Mouse (Mus musculus) megakaryocyte, embryonic 14.5 days (primary cell): ENCODE measurements around the gene Efcab14. TPM values are rescaled to one million over a fixed set of nuclear protein-coding genes. Genes with fewer than 3 reads are reported as not detected.

Experiments
- H3K27me3 ChIP-seq: replicated peaks from 2 replicates; pipeline ENCODE3; 2012; ENCODE audit warnings: inconsistent platforms
- H3K36me3 ChIP-seq: replicated peaks from 2 replicates; pipeline ENCODE3; 2012; ENCODE audit warnings: low read length, inconsistent platforms, mixed read lengths
- H3K4me1 ChIP-seq: 2 replicates; pipeline ENCODE4 v1.6.1; 2012; ENCODE audit warnings: inconsistent platforms
- H3K4me3 ChIP-seq: replicated peaks from 2 replicates; pipeline ENCODE3; 2012; ENCODE audit warnings: moderate library complexity, mild to moderate bottlenecking, inconsistent platforms
- H3K9me3 ChIP-seq: 2 replicates; pipeline ENCODE4 v1.6.1; 2012; ENCODE audit warnings: inconsistent platforms
- FLI1 ChIP-seq: IDR thresholded peaks from 2 replicates; pipeline ENCODE4 v1.6.1; 2012; ENCODE audit warnings: low read length, inconsistent platforms, mixed read lengths
- GATA1 ChIP-seq: IDR thresholded peaks from 3 replicates; pipeline ENCODE4 v1.6.1; 2012; ENCODE audit warnings: mixed read lengths, low read length, inconsistent platforms, borderline replicate concordance
- polyA plus RNA-seq: library from polyadenylated mRNA; stranded (reverse); fragments of >175 nt; gene quantifications from 2 replicates; pipeline ENCODE4 v1.2.3, GENCODE M21; 2012; ENCODE audit warnings: low replicate concordance; ENCODE audit not compliant: insufficient read depth

Gene Efcab14
- polyA plus RNA-seq, 1 experiment, result 4.7 TPM

DNA sequence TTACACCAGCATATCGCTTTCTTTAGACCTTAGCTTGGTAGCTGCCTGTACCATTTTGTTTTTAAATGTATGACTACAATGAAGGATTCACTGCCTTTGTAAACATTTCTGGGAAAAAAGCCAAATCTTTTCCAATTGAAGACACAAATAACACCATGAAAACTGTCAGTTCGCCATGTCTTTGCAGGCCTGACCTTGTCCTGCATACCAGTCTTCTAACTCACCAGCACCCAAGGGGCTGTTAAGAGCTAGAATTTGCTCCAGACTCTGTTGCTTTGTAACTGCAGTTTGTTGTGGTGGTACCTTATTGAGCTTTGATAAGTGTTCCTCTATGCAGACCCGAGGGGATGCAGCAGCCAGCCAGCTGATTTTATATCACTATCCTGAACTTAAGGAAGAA lies 62.4 kb downstream of the Efcab14 start:
- TF ChIP-seq GATA1 (no peak), FLI1 (no peak)
- Histone ChIP-seq H3K27me3 (no peaks in the 10 kb centered on the region), H3K36me3 (peaks cover 85% of the 10 kb centered on the region), H3K4me1 (peaks cover 19% of the 10 kb centered on the region), H3K4me3 (no peak overlapping the region), H3K9me3 (no peaks in the 10 kb centered on the region)

DNA sequence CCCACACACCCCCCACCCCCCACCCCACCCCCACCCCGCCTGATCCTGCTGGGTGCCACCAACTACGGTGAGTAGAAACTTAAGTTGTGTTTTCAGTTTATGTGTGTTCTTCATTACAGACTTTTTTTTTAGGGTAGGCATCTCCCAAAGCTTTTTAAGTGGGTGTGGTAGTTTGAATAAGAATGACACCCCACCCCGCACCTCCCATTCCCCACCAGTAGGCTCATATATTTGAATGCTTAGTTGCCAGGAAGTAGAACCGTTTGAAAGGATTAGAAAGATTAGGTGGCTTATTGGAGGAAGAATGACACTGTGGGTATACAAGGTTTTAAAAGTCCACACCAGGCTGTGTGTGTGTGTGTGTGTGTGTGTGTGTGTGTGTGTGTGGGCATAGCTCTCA lies 74.8 kb downstream of the Efcab14 start:
- Histone ChIP-seq H3K4me1 (peaks cover 17% of the 10 kb centered on the region), H3K36me3 (peaks cover 64% of the 10 kb centered on the region), H3K4me3 (no peak overlapping the region), H3K9me3 (no peaks in the 10 kb centered on the region), H3K27me3 (no peaks in the 10 kb centered on the region)
- TF ChIP-seq GATA1, result no peak

DNA sequence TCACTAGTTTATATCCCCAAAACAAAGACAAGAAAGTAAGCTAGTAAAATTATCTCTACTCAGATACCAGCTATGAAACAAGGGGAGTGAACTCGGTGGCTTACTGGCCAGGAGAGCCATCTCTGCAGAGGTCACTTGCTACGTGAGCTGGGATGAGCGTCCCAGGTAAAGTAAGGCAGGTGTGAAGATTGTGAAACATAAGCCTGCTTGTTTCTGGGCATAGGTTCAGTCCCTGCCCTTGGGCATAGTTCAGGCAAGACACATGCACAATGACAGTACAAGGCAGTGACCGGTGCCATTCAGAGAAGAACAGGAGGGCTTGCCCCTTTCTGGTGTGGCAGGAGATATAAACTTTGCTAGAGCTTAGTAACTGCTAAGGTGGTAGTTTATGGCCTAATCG lies 78.1 kb downstream of the Efcab14 start:
- Histone ChIP-seq H3K4me1 (peaks cover 41% of the 10 kb centered on the region), H3K27me3 (no peaks in the 10 kb centered on the region), H3K9me3 (no peaks in the 10 kb centered on the region), H3K4me3 (no peak overlapping the region), H3K36me3 (peaks cover 86% of the 10 kb centered on the region)
- TF ChIP-seq FLI1 (no peak), GATA1 (no peak)

DNA sequence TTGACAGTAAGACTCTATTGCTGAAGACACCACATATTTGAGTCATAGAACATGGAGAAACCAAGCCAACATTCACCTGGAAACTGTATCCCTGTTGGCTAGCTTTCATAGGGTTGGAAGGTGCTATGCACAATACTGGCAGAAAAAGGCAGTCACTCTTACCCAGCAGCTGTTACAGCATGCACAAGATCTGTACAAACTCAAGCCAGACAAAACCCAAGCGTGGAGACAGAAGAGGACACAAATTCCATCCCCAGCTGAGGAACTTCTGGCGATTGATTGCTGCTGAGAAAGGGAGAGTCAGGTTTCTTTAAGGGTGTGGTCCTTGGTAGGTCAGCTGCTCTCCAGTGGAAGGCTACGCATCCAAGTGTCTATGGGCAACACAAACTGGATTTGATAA lies 82.7 kb downstream of the Efcab14 start:
- Histone ChIP-seq H3K4me1 (peaks cover 77% of the 10 kb centered on the region), H3K36me3 (peaks cover 74% of the 10 kb centered on the region), H3K27me3 (no peaks in the 10 kb centered on the region), H3K4me3 (no peak overlapping the region), H3K9me3 (no peaks in the 10 kb centered on the region)
- TF ChIP-seq FLI1 (no peak), GATA1 (no peak)

DNA sequence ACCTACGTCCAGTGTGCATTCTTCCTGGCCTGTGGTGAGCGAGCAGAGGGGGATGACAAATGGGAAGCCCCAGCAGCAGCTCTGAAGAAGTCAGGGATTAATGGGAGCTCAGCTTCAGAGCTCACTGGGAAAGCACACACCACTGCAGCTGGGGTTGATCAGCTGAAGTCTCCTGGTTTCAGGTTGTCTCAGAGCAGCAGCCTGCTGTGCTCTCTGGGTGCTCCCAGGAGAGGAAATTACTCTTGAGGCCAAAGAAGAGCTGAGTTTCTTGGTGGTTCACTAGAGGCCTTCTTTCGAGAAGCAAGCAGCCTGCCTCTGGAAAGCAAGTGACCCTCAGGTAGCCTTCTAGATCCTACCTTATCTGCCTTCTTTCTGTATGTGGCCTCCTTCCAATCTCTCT lies 83.4 kb downstream of the Efcab14 start:
- no peak for TF ChIP-seq FLI1
- no peak for TF ChIP-seq GATA1
- peaks cover 71% of the 10 kb centered on the region for H3K36me3 ChIP-seq
- H3K9me3 ChIP-seq, result no peaks in the 10 kb centered on the region
- H3K4me1 ChIP-seq, result peaks cover 80% of the 10 kb centered on the region
- no peaks in the 10 kb centered on the region for H3K27me3 ChIP-seq
- H3K4me3 ChIP-seq, result no peak overlapping the region

DNA sequence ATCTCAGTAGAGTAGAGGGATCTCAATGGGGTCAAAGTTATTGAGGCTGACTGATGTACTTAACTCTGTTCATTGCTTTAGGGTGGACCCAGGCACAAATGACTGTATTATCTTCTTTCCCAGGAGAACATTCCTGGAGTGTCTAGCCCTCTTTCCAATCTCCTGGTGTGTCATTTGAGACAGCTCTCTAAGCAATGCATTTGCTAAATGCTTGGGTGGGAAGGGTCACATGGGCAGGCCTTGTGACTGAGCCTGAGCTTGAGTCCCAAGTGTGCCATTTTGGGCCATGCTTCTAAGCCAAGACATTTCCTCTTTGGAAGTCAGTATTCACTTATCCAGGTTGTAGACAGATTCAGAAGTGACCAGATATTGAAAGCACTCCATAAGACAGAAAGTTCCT lies 83.9 kb downstream of the Efcab14 start:
- Histone ChIP-seq H3K4me1 (peaks cover 84% of the 10 kb centered on the region), H3K27me3 (no peaks in the 10 kb centered on the region), H3K36me3 (peaks cover 68% of the 10 kb centered on the region), H3K4me3 (peak overlapping the region; percentile 42), H3K9me3 (no peaks in the 10 kb centered on the region)
- TF ChIP-seq FLI1, result no peak
- TF ChIP-seq GATA1, result no peak

DNA sequence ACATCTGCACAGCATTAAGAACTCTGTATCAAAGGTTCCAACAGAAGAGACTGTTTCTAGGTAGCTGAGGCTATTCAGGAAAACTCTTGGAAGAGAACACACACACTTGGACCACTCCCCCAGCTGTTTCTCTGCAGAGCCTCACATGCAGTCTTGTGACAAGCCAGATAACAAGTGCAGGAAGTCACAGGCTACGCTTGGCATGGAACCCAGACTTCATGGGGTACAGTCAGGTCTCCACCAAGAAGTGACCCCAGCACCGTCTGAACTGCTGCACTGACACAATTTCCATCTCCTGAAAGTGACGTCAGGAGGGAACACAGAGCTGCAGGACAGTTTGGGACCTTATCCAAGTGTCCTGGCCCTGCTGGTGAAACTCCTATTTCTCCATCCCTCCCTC lies 84.4 kb downstream of the Efcab14 start:
- TF ChIP-seq FLI1 (no peak), GATA1 (no peak)
- H3K4me1 ChIP-seq, result peaks cover 89% of the 10 kb centered on the region
- H3K4me3 ChIP-seq, result peak overlapping the region; percentile 57
- no peaks in the 10 kb centered on the region for H3K9me3 ChIP-seq
- no peaks in the 10 kb centered on the region for H3K27me3 ChIP-seq
- H3K36me3 ChIP-seq, result peaks cover 66% of the 10 kb centered on the region

DNA sequence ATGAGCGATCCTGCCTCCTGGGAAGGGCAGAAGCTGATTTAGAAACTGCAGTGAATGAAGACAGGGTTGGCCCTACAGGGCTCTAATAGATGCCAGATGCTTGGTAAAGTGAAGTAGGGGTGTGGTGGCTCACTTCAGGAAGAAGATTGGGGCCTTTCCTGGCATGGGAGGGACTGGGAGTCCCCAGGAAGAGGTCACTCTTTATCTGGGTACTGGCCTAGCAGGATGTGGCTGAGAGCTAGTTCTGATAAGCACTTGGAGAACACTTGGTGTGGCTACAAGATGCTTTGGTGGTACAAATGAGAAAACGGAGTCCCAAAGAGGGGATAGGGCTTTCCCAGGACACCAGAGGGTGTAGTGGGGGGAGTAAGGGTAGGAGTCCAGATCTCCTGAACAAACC lies 86.6 kb downstream of the Efcab14 start:
- H3K36me3 ChIP-seq, result peaks cover 46% of the 10 kb centered on the region
- no peaks in the 10 kb centered on the region for H3K9me3 ChIP-seq
- H3K4me3 ChIP-seq, result peak overlapping the region; percentile 86
- no peaks in the 10 kb centered on the region for H3K27me3 ChIP-seq
- TF ChIP-seq GATA1, result peak; percentile 81; the same call in 1 of the 3 replicates
- TF ChIP-seq FLI1, result peak; percentile 77
- peaks cover 90% of the 10 kb centered on the region for H3K4me1 ChIP-seq

DNA sequence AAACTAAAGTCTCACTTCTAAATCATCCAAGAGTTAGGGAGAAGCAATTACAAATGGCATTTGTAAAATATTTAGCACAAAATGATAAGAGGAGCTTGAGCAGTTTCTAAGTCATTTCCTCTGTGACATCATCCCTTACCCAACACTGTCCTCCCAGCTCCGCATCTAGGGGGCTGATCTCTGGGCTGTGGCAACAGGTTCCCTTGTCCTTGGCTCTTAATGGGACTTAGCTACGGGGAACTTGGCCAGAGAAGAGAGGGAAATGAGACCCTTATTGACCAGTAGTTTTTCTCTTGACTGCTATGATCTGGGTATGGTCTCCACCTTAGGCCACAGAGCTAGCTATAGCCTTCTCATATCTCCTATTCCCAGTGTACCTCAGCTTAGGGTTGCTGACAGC lies 87.7 kb downstream of the Efcab14 start:
- no peaks in the 10 kb centered on the region for H3K9me3 ChIP-seq
- no peaks in the 10 kb centered on the region for H3K27me3 ChIP-seq
- H3K4me3 ChIP-seq, result peak overlapping the region; percentile 69
- peaks cover 92% of the 10 kb centered on the region for H3K4me1 ChIP-seq
- peaks cover 49% of the 10 kb centered on the region for H3K36me3 ChIP-seq
- TF ChIP-seq GATA1 (peak; percentile 52; the same call in 1 of the 3 replicates), FLI1 (no peak)

Other genes starting within 250 kb of the Efcab14 start
- gene Cyp4a14, start 241.6 kb upstream of the Efcab14 start, polyA plus RNA-seq, result not detected in 2 replicates
- gene Cyp4a10, start 219.5 kb upstream of the Efcab14 start, polyA plus RNA-seq, result not detected in 2 replicates
- not detected in 2 replicates for gene Cyp4a31, start 174.1 kb upstream of the Efcab14 start, polyA plus RNA-seq
- not detected in 2 replicates for gene Cyp4a32, start 136.8 kb upstream of the Efcab14 start, polyA plus RNA-seq
- gene Cyp4b1, start 90.0 kb upstream of the Efcab14 start, polyA plus RNA-seq, result not detected in 2 replicates
- 0.44 TPM in 1 of 2 replicates, not detected in the other for gene Tex38, start 43.3 kb downstream of the Efcab14 start, polyA plus RNA-seq
- gene Atpaf1, start 47.1 kb downstream of the Efcab14 start, polyA plus RNA-seq, result 16.7 TPM in 1 of 2 replicates, not detected in the other
- gene Mob3c, start 90.3 kb downstream of the Efcab14 start, polyA plus RNA-seq, result 19.3 and 30.2 TPM in 2 replicates
- gene Mknk1, start 101.5 kb downstream of the Efcab14 start, polyA plus RNA-seq, result 293 and 361 TPM in 2 replicates
- 0.29 TPM in 1 of 2 replicates, not detected in the other for gene Kncn, start 146.7 kb downstream of the Efcab14 start, polyA plus RNA-seq
- 0.16 TPM in 1 of 2 replicates, not detected in the other for gene 6430628N08Rik, start 152.9 kb downstream of the Efcab14 start, polyA plus RNA-seq
- gene Dmbx1, start 202.2 kb downstream of the Efcab14 start, polyA plus RNA-seq, result not detected in 2 replicates